Mouse (Mus musculus) embryo, embryonic 11 days (tissue): ENCODE data around the gene Tdg.

Experiments
- DNase-seq: peaks from one replicate; pipeline ENCODE4 v3.0.0-alpha.2; 2015

The Tdg gene

DNA sequence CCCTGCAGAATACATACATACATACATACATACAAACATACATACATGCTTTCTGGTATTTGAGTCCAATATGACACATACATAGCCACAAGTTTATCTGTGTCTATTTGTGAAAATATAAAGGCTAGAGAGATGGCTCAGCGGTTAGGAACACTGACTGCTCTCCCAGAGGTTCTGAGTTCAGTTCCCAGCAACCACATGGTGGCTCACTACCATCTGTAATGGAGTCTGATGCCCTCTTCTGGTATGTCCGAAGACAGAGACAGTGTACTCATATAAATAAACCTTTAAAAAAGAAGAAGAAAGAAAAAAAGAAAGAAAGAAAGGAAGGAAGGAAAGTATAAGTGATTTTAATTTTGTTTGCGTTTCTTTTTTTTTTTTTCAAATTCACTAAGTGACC lies 36.3 kb downstream of the Tdg start:
- no peak for DNase-seq

DNA sequence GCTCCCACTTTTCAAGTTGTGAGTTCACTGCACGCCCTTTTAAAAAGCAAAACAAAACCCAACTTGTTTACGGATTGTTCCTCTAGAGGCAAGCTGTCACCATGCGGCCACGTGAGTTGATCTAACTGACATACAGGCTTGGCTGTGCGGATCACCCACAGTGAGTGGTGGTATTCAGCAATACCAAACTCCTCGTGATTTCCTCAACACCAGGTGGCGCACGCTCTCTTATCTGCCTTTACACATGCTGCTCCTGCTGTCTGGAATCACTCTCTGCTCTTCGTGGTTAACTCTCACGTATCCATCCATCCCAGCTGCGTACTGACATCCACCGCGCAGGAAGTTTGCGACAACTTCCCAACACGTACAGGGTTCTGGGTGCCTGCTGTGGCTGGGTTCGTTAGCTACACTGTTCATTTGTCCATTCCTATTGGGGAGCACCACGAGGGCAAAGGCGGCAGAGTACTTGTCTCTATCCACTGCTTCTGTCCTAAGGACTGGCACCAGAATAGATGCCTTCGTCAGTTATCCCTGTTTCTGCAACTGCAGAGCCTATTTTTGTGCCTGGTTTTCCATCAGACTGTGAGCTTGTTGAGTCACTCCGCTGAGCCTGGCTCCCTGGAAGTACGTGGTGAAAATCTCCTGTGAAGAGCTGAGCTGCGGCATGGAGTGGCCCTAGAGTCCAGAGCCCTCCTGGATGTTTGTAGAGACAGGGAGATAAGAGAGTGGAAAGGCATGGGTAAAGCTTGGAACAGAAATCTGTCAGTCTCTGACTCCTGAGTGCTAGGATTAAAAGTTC lies 37.0 kb downstream of the Tdg start:
- DNase-seq: peak; percentile 91

DNA sequence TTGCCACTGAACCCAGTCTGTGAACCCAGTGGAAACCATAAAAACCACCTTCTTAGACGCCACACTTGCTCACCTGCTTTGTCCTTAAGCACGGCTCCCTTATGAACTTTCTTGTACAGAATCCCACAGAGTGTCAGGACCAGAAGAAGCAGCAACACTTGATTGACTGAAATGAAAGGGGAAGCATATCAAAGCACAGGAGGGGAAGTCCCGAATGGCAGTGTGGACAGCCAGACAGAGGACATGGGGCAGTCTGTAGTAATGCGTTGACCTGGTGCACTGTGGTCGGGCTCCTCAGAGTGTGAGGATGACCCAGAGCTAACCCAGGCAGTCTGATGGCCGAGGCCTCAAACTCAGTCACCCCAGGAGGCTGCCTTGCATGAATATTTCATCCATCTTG lies 40.6 kb downstream of the Tdg start:
- DNase-seq: no peak

DNA sequence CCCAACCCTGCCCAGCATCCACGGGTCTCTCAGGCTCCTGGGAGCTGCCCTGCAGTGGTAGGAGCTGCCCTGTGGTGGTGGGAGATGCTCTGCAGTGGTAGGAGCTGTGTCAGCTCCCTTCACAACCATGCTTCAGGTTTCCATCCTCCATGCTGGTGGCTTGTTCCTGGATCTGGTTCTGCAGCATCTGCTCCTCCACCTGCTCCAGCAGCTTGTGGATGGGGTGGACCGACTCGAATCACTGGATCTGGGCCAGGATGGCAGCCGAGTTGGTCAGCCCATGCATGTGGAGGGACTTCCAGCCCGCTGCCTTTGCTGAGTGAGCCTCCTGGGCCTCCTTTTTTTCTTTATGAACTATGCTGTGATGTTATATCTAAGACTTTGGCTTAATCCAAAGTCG lies 47.3 kb downstream of the Tdg start:
- no peak for DNase-seq

DNA sequence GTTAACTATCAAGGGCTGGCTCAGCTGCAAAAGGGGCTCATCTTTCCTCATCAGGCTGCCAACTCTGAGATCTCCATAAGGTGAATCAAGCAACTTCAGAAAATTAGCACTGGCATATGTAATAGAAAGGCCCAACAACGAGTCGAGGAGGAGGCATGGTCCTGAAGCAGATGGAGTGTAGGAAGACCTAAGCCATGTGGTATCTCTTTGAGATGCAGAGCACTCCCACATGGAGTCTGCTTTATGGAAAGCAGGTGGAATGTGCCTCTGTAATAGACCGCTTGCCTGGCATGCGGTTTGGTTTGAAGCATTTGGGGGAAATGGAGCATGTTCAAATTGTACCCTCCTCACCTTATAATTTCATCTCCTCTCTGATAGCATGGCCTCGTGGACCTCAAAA lies 51.1 kb downstream of the Tdg start:
- no peak for DNase-seq

DNA sequence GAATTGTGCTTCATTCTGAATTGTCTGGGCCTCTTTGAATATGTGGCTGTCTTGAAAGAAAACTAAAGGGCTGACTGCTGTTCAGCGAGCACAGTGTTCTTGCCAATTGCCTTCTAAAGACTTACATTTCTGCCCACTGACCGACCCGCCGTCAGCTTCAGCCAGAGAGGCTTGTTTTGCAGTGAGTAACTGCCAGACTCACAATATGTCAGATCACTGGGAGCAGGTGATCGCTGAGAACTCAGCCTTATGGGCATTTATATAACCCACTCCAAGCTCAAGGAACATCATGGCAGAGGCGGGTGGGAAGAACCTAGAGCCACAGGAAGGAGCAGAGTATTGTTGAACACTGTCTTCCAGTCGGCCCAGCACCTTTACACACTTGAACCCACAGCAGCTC lies 52.0 kb downstream of the Tdg start:
- no peak for DNase-seq

DNA sequence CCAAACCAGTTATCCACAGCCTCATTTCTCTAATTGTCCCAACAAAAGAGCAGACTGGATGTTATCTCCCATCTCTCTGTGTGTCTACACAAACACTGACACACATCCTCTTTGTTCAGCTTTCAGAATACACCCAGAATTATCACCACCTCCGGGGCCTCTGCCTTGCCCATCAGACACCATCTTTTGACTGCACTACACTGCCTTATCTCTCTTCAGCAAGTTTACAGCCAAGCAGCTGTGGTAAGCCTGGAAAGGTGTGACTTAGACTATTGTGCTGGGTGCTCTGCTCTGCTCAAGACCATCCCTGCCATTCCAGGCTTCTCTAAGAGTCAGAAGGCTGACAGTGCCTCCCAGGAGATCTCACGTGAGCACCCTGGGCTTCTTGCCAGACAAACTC lies 55.8 kb downstream of the Tdg start:
- DNase-seq: no peak

DNA sequence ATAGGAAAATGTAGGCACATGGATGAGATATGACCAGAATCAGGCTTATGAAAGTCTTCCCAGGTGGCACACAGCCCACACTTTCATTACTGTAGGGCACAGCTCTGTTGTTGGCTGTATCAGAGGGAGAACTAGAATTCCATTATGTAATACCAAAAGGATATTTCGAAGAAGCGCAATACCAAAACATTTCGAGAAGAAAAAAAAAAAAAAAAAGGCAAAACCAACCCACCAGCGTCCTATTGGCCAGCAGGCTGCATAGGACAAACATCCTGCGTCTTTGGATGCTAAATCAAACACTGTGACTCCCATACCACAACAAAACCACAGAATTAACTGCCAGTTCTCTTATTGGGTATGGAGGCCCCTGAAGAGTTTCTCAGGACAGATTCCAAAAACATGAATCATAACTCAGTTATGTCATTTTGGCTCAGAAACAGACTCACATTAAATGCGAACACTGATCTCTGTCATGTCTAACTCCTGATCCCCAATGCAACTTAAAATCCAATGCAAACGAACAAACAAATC lies 60.1 kb downstream of the Tdg start:
- DNase-seq: no peak

DNA sequence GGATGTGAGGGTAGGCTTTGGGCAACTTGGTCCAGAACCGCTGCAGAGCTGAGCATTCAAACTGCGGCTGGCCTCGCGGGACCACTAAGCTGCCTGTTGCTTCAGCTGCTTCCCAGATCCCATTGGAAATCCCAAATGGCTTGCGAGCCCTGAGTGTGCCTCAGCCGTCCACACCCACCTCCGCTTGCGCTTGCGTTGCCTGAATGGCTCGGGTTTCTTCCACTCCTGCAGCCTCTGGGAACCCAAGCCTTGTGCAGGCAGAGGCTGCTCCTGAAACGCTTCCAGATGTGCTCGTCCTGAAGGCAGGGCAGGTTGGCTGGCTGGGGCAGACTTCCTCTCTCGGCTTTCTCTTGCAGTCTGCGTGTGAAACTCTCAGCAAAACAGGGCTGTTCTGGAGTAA lies 60.9 kb downstream of the Tdg start, which contains the start of gene Glt8d2:
Glt8d2 (minus strand) TSS at position 157 of the 400 bp plus-strand sequence.
- peak; percentile 89 for DNase-seq

DNA sequence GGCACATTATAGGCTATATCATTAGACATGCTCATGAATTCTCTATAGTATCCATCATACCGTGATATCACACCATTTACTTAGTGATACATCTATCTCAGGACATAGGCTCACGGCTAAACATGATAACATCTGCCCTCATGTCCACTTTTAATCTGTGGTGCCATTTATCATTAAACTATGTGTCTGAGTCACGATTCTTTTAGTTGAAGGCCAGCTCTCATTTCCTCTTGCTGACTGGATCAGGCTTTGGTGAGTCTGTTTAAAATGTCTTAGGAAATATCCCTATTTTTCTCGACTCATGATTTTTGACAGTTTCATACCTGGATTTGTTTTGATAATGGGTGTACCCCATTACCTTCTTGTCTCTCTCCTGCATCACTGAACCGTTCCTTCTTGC lies 66.3 kb downstream of the Tdg start, which contains the start of gene Hcfc2:
Hcfc2 (plus strand) TSS at position 205 of the 400 bp plus-strand sequence.
- DNase-seq: no peak

DNA sequence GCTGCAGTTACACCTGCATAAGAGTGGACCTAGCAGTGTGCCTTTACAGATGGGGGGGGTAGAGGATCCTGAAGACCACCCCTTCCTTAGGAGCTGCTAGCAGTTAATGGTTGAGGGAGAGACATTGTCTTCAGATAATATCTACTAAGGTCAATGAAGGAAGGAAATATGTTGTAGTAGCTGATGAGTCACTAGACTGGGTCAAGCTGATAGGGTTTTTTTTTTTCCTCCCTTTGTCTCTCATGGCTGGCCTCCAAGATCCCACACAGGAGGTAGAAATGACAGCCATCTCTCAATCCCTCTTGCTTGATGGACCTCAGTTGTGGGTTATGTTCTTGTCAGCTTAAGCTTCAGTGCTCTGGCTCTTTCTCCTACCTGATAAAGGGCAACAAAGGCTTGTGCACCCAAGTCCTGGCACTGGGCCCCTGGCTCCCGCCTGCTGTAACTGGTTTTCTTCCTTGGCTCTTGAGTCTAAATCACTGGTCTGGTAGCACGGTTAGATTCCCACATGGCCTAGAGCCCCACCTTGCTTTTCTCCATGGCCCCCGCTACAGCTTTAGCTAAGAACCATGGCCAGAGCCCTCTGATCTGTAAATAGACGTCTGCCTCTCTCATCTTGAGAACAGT lies 66.9 kb downstream of the Tdg start:
- DNase-seq: no peak

DNA sequence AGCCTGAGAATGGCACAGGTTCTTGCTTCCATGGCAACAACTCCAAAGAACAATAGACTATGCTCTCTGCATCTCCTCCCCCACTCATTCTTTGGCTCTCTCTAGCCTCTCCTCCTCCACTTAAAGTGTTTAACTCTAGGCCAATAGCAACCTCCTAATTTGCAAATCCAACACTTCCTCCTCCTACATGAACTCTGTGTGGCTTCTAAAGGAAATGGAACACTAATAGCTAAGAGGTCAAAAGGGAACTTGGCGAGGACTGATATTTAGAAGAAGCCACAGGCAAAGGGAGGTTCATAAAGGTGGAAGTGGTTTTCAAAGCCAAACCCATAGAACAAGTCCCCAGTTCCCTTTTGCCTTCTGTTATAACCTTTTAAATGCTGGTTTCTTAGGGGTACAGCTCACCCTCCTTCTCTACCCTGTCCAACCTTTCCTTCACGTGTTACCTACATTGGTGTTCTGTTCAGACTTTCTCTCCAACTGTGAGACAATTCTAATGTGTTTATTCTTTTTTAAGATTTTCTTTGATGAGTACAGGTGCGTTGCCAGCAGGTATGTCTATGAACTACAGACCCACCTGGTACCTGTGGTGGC lies 67.8 kb downstream of the Tdg start:
- DNase-seq: no peak

DNA sequence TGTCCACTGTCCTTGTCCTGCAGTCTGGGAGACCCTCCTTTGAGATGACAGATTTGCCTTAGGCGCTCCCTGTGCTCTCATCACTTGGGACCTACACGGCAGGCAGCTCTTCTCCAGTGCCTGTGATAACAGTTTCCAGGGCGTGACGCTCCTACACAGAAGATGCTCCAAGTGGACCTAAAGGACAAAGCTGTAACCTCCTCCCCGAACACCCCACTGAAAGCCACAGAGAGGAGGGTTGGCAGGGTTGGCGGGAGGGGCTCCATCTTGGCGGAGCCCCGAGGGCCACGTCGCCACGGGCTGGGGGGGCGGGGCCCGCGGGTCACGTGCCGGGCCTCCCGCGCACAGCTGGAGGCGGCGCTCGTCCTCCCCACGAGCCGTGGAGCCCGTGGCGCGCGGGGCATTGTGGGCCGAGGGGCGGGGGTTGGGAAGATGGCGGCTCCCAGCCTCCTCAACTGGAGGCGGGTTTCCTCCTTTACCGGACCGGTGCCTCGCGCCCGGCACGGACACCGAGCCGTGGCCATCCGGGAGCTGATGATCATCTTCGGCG lies 69.2 kb downstream of the Tdg start:
- peak; percentile 95 for DNase-seq

DNA sequence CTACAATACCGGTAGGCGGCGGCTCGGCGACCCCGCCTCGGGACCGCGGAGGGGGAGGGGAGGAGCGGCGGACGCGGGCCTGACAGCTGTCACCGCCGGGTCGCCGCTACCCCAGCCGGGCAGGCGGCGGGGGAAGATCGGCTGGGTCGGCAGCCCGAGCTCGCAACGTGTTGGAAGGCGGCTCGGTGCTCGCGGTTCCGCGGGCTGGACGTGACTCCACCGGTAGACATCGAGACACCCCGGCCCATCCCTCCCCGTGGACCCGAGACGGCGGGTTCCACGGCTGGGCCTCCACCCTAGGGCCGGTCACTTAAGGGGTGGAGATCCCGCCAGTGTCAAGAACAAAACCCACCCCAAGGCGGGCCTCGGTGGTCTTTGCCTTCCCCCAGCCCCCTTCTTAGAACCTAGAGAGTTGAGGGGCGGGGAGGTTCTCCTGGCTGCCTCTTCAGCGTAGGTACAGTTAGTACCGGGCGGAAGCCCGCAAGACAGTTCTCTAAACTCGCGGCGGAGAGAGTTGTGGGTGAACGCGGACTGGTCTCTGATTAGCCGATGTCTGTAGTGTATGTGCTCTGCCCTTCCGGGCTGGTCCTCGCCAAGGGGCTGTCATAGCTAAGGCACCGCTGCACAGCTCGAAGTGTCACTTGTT lies 69.8 kb downstream of the Tdg start:
- DNase-seq: peak; percentile 57
